8 mouse cellular contexts compared by ENCODE assay signal in genomic region chr2:164979749-164980148, GRCm38 (mm10). TPM values are rescaled to one million over a fixed set of nuclear protein-coding genes. Genes with fewer than 3 reads are reported as not detected.
DNase-seq lines count a peak whose midpoint lies in the region; ATAC-seq and TF ChIP-seq lines count a peak whose summit lies in the region.

No protein-coding gene starts in this region.

- H3K4me1 ChIP-seq in heart, postnatal 0 days (ENCODE audit: control insufficient read depth, insufficient read depth): no peaks in the 10 kb centered on the region
- H3K4me1 ChIP-seq in heart, embryonic 12.5 days (replicated peaks): no peaks in the 10 kb centered on the region
- no peaks in the 10 kb centered on the region for H3K4me1 ChIP-seq in limb, embryonic 10.5 days
- H3K4me1 ChIP-seq in intestine, embryonic 15.5 days (replicated peaks): no peaks in the 10 kb centered on the region

- DNase-seq in heart, postnatal 0 days (ENCODE audit: low spot score): peak; percentile 33
- DNase-seq in urinary bladder, postnatal 25 days (ENCODE audit: low spot score): peak; percentile 52
- DNase-seq in urinary bladder, postnatal 10 days (ENCODE audit: low spot score): no peak
- peak; percentile 82 for DNase-seq in limb, embryonic 10.5 days (ENCODE audit: low spot score)
- peak; percentile 41 for DNase-seq in thymus, postnatal 36 days
- DNase-seq in T-cell, adult 2 months (ENCODE audit: low spot score): no peak

- no peak overlapping the region for H3K9ac ChIP-seq in heart, postnatal 0 days (replicated peaks; ENCODE audit: low read depth, low read length)
- no peak overlapping the region for H3K9ac ChIP-seq in heart, embryonic 12.5 days
- H3K9ac ChIP-seq in intestine, embryonic 15.5 days: no peak overlapping the region

- no peak for TF ChIP-seq EP300 in heart, postnatal 0 days (IDR thresholded peaks at IDR 0.05; ENCODE audit: low read depth)

- no peak overlapping the region for H3K4me2 ChIP-seq in heart, postnatal 0 days (ENCODE audit: low read depth, low read length)
- H3K4me2 ChIP-seq in heart, embryonic 12.5 days: no peak overlapping the region
- H3K4me2 ChIP-seq in intestine, embryonic 15.5 days (replicated peaks): no peak overlapping the region

- H3K27me3 ChIP-seq in heart, postnatal 0 days (ENCODE audit: control insufficient read depth, insufficient read depth, low read length): peaks cover 6% of the 10 kb centered on the region
- peaks cover 21% of the 10 kb centered on the region for H3K27me3 ChIP-seq in heart, embryonic 12.5 days (replicated peaks)
- peaks cover 2% of the 10 kb centered on the region; the same call in 1 of the 2 replicates for H3K27me3 ChIP-seq in limb, embryonic 10.5 days (ENCODE audit: low read depth, poor library complexity, severe bottlenecking)
- H3K27me3 ChIP-seq in intestine, embryonic 15.5 days (replicated peaks): no peaks in the 10 kb centered on the region

- H3K27ac ChIP-seq in heart, postnatal 0 days (ENCODE audit: low read depth): no peak overlapping the region
- H3K27ac ChIP-seq in heart, embryonic 12.5 days (ENCODE audit: poor library complexity, severe bottlenecking): no peak overlapping the region
- no peak overlapping the region for H3K27ac ChIP-seq in limb, embryonic 10.5 days
- no peak overlapping the region for H3K27ac ChIP-seq in intestine, embryonic 15.5 days

- no peak; the same call in 1 of the 2 replicates for ATAC-seq in heart, postnatal 0 days (ENCODE audit: insufficient read depth, low read depth)
- no peak for ATAC-seq in heart, embryonic 12.5 days (ENCODE audit: insufficient number of reproducible peaks, low FRiP score)
- no peak for ATAC-seq in intestine, embryonic 15.5 days

- H3K4me3 ChIP-seq in heart, postnatal 0 days (ENCODE audit: low read depth, low read length): no peak overlapping the region
- H3K4me3 ChIP-seq in heart, embryonic 12.5 days: no peak overlapping the region
- no peak overlapping the region for H3K4me3 ChIP-seq in limb, embryonic 10.5 days
- no peak overlapping the region for H3K4me3 ChIP-seq in intestine, embryonic 15.5 days (replicated peaks)

- no peaks in the 10 kb centered on the region for H3K36me3 ChIP-seq in heart, postnatal 0 days (replicated peaks; ENCODE audit: control insufficient read depth, insufficient read depth, low read length)
- no peaks in the 10 kb centered on the region for H3K36me3 ChIP-seq in heart, embryonic 12.5 days
- H3K36me3 ChIP-seq in limb, embryonic 10.5 days: no peaks in the 10 kb centered on the region
- H3K36me3 ChIP-seq in intestine, embryonic 15.5 days: no peaks in the 10 kb centered on the region

- 16% methylated on average over 7 of the region's 7 CpGs for WGBS in heart, postnatal 0 days
- 18% methylated on average over 7 of the region's 7 CpGs for WGBS in heart, embryonic 12.5 days
- 23% methylated on average over 7 of the region's 7 CpGs for WGBS in limb, embryonic 10.5 days
- WGBS in intestine, embryonic 15.5 days: 21% methylated on average over 7 of the region's 7 CpGs

- TF ChIP-seq CTCF in heart, postnatal 0 days (IDR thresholded peaks at IDR 0.05; ENCODE audit: low read depth): no peak

- H3K9me3 ChIP-seq in heart, postnatal 0 days (replicated peaks; ENCODE audit: control insufficient read depth, low read length): no peaks in the 10 kb centered on the region
- no peaks in the 10 kb centered on the region for H3K9me3 ChIP-seq in heart, embryonic 12.5 days (replicated peaks)
- no peaks in the 10 kb centered on the region for H3K9me3 ChIP-seq in limb, embryonic 10.5 days (replicated peaks)
- no peaks in the 10 kb centered on the region for H3K9me3 ChIP-seq in intestine, embryonic 15.5 days

RNA-seq across cellular contexts. Expression of gene Slc12a5, which starts 19.1 kb away (rescaled TPM):
- total RNA-seq in heart, postnatal 0 days (2014; rRNA removed; ENCODE audit: low replicate concordance): 0.50 and 3.5 TPM in 2 replicates
- polyA plus RNA-seq in heart, postnatal 0 days (2015; fragmentation: Nextera tagmentation; extraction: Ambion mirVana): 0.31 and 0.48 TPM in 2 replicates
- 0.82 and 1.3 TPM in 2 replicates for polyA plus RNA-seq in heart, embryonic 12.5 days (2016; fragmentation: Nextera tagmentation; extraction: Ambion mirVana)
- polyA plus RNA-seq in limb, embryonic 10.5 days (2016; fragmentation: Nextera tagmentation; extraction: Ambion mirVana): 0.83 and 1.0 TPM in 2 replicates
- polyA plus RNA-seq in intestine, embryonic 15.5 days (2015; fragmentation: Nextera tagmentation; extraction: Ambion mirVana): 0.80 and 0.97 TPM in 2 replicates

RNA-seq across cellular contexts. Expression of gene Mmp9, which starts 39.2 kb away (rescaled TPM):
- total RNA-seq in heart, postnatal 0 days (2014; rRNA removed; ENCODE audit: low replicate concordance): 0.08 and 2.1 TPM in 2 replicates
- polyA plus RNA-seq in heart, postnatal 0 days (2015; fragmentation: Nextera tagmentation; extraction: Ambion mirVana): 0.32 and 0.64 TPM in 2 replicates
- 0.42 TPM in 2 replicates for polyA plus RNA-seq in heart, embryonic 12.5 days (2016; fragmentation: Nextera tagmentation; extraction: Ambion mirVana)
- polyA plus RNA-seq in limb, embryonic 10.5 days (2016; fragmentation: Nextera tagmentation; extraction: Ambion mirVana): 0.31 and 0.33 TPM in 2 replicates
- polyA plus RNA-seq in intestine, embryonic 15.5 days (2015; fragmentation: Nextera tagmentation; extraction: Ambion mirVana): 4.9 and 5.2 TPM in 2 replicates

RNA-seq across cellular contexts. Expression of gene Ncoa5, which starts 54.9 kb away (rescaled TPM):
- 20.0 and 30.7 TPM in 2 replicates for total RNA-seq in heart, postnatal 0 days (2014; rRNA removed; ENCODE audit: low replicate concordance)
- 20.6 and 20.8 TPM in 2 replicates for polyA plus RNA-seq in heart, postnatal 0 days (2015; fragmentation: Nextera tagmentation; extraction: Ambion mirVana)
- polyA plus RNA-seq in heart, embryonic 12.5 days (2016; fragmentation: Nextera tagmentation; extraction: Ambion mirVana): 50.6 and 55.8 TPM in 2 replicates
- 92.9 and 105 TPM in 2 replicates for polyA plus RNA-seq in limb, embryonic 10.5 days (2016; fragmentation: Nextera tagmentation; extraction: Ambion mirVana)
- 47.4 and 48.8 TPM in 2 replicates for polyA plus RNA-seq in intestine, embryonic 15.5 days (2015; fragmentation: Nextera tagmentation; extraction: Ambion mirVana)

Comparison
In these comparisons a context has a peak if more than half of its experiments do, and no peak if none do; other contexts are left out.
1. DNase-seq: peak in heart, postnatal 0 days (single experiment), urinary bladder, postnatal 25 days (single experiment), limb, embryonic 10.5 days (single experiment) and thymus, postnatal 36 days (2 of 2); none in urinary bladder, postnatal 10 days (single experiment) and T-cell, adult 2 months (single experiment).